Mouse (Mus musculus) kidney, postnatal 36 days (tissue): Measurements from ENCODE around the gene Ccl19.
"Not testable (repeated sequence)": the region's sequence is repeated elsewhere in the genome, so short reads cannot be mapped to it uniquely, and the experiment has no call there.

Source experiments
- DNase-seq, 2 experiments: peaks; one replicate each; pipeline ENCODE4 v3.0.0; 2021 to 2022; ENCODE audit warnings: mixed read lengths in 2 of 2

The Ccl19 gene

DNA sequence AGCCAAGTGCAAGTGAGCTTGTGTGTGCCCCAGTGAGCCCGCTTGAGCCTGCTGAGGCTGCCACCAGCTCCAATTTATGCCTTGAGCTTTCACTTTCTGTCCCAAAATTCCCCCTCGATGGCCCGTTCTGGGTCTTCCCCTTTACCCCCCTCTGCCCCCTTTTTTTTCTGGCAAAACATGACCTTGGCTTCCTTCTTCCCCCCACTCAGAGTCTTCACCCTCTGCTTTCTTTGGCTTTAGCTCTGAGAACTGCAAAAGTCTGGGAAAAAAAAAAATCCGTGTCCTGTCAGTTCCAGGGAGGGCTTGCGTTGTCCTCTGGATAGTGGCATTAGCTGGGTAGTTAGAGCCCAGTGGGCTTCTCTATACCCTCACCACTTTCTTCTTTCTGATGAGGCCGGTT, at the start of gene Ccl19:
Gene Ccl19 (minus strand): TSS at position 101 of the 400 bp plus-strand sequence.
- not testable (repeated sequence) for DNase-seq

DNA sequence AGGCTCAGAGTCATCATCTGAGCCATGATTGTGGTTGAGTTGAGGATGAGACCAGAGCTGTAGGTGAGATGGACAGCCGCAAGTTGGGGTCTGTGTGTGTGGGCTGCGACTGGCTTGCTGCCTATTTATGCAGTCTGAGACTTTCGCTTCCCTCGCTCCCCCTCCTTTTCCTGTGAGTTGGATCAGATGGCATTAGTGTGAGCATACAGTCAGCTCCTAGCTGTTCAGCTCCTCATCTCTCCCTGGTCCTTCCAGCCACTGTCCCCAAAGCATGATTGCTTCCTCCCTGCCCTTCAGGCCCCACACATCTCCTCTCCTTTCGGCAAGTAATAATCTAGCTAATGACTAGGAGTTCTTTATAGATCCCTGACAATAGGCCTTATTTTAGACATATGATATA, 17.5 kb upstream of the Ccl19 start, which contains the start of gene Ccl21a:
Gene Ccl21a (minus strand): TSS at position 101 of the 400 bp plus-strand sequence.
- DNase-seq, result not testable (repeated sequence)

DNA sequence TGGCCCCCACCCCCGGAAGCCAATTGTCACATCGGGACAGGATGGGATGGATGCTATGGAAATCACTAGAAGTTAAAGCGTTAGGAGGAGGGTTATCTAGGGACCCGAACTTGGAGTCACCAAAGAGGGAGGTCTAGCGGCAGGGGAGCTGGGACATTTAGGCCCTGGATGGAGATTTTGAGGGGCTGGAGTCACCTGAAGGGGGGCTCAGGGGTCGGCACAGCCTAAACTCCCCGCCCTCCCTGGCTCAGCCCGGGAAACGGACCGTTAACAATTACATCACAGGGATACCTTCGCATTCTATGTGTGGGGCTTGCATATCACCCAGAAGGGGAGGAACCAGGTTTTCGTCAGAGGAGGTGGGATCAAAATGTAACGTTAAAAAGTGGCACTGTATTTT, 21.1 kb downstream of the Ccl19 start, which contains the start of gene 4930578G10Rik:
Gene 4930578G10Rik (plus strand): TSS at position 301 of the 400 bp plus-strand sequence.
- DNase-seq, result not testable (repeated sequence)
